Mouse (Mus musculus) kidney, adult 11 months (tissue): Measurements from ENCODE around the gene Gm6676.
"Not testable (repeated sequence)": the region's sequence is repeated elsewhere in the genome, so short reads cannot be mapped to it uniquely, and the experiment has no call there.

Experiments used
- DNase-seq: peaks from one replicate; pipeline ENCODE4 v3.0.0; 2022

Gm6676 gene

DNA sequence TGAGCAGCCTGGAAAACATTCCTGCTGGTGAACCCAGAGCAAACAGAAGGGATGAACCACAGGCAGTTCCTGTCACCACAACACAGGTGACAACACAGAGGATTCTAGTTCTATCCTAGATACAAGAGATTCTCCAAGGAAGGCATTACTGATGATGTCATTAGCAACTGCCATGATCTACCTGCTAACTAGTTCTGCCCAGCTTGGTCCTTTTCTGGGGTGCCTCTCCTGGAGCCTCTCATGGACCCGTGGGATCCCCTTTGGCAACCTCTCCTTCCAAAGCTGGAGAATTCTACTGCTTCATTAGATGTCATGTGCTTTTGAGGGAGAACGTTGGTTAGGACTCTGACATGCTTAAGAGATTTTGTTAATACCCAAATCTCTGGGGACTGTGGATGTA lies at the start of gene Gm6676:
Gm6676 (minus strand) TSS at position 101 of the 400 bp plus-strand sequence.
- DNase-seq, result not testable (repeated sequence)

DNA sequence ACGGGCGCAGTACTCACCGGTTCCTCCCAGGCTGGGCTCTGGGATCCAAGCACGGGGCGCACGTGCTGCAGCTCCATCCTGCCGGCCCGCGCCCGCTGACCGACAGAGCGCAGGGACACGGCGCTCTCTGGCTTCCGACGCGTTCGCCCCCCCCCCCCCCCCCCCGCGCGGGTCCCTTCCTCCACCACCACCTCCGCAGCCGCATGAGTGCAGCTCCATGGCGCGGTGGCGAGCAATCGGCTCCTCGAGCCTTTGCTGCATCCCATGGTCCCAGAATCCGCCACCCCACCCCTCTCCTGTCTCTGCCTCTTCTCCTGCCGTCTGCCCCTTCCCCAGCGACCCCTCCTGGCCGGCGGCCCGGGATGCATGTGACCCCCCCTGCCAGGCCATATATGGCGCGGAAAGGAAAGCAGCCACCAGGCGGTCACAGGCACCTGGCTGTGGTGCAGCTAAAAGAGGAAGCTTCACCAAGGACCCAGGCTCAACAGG lies 49.3 kb upstream of the Gm6676 start, which contains the start of gene Gm3512:
Gm3512 (minus strand) TSS at position 51 of the 489 bp plus-strand sequence.
- DNase-seq, result not testable (repeated sequence)

GRCm38 (mm10) chr14:7105124-7105802 lies 19.9 kb downstream of the Gm6676 start:
- DNase-seq, result not testable (repeated sequence)

GRCm38 (mm10) chr14:7100521-7100920 lies 24.7 kb downstream of the Gm6676 start, which contains the start of gene Gm3696:
Gm3696 (minus strand) TSS chr14:7100621.
- DNase-seq, result not testable (repeated sequence)
